Mouse (Mus musculus) left cerebral cortex, postnatal 25 days (tissue): Measurements from ENCODE around the gene Scarb1. TPM values are rescaled to one million over a fixed set of nuclear protein-coding genes. Genes with fewer than 3 reads are reported as not detected.
A peak's percentile ranks its signal among the peaks of the same experiment; 100 is the strongest.

Experiments
- DNase-seq, 2 experiments: peaks; one replicate each; pipeline ENCODE4 v3.0.0; 2022; ENCODE audit warnings: low spot score in 2 of 2, mixed read lengths in 1 of 2
- intact Hi-C: fragments of 180-260 bp; cut with DNase I; formaldehyde crosslinking; loops from one replicate; pipeline ENCODE4 v1.15.1; 2025
- total RNA-seq, 2 experiments: library from RNA; stranded (reverse); gene quantifications; 2 replicates each; pipeline ENCODE4 v1.2.3; 2021

Gene Scarb1
- total RNA-seq, 2 experiments from 2014 or later: 24.6 to 28.9 TPM

DNA sequence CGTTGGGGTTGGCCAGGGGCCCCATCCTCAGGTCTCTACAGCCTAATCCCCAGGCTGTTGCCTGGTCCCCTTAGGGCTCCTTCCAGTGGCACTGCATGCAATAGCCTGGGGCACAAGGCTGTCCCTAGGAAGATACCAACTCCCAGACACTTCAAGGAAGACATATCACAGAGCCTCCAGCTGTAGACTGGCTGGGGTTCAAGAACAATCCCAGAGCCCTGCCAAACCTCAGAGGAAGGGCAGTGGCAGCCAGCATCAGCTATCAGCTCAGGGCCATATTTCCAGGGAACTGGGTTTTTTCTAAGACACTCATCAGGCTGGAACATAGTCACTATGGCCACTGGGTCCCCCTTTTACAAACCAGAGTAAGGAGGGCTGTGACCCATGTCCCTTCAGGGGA is 25.8 kb downstream of the Scarb1 start:
- intact Hi-C loops: no loop called here
- no peak for DNase-seq

DNA sequence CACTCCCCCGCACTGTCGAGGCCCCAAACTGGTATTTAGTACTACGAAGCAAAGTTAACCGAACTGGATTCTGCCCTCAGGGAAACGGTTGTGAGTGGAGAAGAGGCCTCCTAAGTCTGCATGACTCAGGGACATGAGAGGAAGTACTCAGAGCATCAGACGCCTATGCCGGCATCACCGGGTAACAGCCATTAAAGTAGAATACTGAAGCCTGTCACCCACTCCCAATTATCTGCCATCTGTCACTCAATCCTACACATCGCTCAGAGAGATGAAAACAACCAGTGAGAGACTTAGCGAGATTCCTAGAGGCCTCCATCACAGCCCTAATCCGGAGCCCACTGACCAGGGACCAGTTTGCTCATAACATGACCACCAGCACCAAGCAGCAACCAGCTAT is 26.9 kb downstream of the Scarb1 start:
- DNase-seq: no peak

DNA sequence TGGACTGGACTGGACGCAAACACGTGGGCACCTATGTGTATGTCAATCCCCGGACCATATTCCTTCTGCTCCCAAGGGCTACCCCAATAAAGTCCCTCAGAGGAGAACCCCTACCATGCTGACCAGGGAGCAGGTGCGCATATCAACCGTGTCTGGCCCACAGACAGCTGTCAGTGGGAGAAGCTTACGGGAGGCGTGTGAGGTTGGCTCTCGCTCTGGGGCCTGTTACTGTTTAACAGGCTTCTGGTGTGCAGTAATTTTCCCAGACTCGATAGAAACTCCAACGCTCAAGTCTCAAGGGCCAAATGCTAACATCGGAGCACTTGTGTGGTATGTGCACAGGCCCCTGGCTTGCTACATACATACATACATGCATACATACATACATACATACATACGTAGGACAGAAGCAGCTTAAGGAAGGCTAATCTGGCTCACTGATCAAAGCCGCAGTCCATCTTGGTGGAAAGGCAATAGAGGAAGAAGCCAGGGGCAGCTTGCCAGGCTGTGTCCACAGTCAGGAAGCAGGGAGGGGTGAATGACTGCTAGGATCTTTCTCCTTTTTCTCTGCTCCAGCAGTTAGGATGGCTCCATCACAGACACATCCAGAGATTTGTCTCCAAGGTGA is 27.8 kb downstream of the Scarb1 start:
- DNase-seq: no peak
- intact Hi-C loops: no loop called here

More for the DNA sequence above, 26.9 kb downstream of the Scarb1 start:
- intact Hi-C loops: no loop called here

DNA sequence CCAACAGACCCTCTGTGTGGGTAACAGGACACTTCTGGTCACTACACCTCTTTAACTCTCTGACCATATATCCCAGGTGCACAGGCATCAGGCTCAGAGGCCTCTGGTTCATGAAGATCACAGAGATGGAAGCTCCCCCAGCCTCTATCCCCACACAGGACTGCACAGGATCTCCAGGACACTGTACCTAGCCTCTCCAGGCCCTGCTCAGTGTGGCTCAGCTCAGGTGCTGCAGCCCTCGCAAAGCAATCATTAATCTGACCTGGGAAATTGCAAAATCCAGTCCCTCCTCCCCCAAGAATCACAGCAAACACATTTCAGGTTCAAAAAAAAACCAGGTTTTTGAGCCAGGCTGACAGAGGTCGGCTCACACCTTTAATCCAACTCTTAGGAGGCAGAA is 29.9 kb downstream of the Scarb1 start:
- intact Hi-C loops: no loop called here
- no peak for DNase-seq

DNA sequence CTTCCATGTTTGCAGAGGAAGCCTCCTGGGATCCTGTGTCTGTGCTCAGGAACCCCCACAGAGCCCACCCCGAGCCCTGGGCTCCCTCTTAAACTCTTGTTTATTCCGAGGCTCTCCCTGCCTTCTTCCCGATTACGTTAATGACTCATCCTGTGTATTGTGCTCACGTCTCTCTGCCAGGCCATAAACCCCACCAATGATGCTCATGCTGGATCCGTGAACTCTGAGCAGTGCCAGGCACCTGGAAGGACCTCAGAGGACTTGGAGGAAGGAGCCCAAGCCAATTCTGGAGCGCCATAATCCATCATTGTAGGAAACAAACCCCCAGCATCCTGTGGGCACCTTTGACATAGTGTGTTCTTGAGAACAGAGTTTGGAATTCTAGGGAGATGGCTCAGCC is 31.7 kb downstream of the Scarb1 start:
- no peak for DNase-seq
- intact Hi-C loops: no loop called here

DNA sequence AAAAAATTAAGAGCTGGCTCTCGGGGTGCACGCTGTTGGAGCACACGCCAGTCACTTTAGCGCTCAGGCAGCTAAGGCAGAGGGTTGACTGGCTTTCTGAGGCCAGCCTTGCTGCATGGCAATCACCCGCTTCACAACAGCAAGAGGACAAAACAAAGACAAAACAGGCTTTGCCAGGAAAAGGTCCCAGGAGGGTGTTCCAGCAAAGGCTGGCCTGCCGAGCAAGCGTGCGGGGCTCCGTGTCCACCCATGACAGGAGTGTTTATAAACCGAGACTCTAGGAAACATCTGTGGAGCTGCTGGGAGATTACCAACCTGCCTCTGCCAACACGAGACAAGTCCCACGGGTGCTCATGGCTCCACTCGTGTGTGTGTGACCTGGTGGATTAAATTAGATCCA is 34.1 kb downstream of the Scarb1 start:
- intact Hi-C loops: no loop called here
- no peak for DNase-seq

DNA sequence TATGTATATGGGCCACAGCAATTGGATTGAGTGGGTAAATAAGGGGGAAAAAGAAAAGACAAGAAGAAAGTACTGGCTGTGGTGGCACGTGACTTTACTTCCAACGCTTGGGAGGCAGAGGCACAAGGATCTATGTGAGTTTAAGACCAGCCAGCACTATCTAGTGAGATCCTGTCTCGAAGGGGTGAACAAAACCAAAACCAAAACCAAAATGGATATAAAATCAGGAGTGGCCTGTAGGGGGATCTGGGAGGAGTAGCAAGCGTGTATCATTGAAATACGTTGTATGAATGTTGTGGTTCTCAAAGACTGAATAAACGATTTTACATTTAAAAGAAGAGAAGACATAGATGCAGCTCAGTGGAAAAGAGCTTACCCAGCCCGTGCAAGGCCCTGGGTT is 34.5 kb downstream of the Scarb1 start:
- DNase-seq: no peak
- intact Hi-C loops: no loop called here

DNA sequence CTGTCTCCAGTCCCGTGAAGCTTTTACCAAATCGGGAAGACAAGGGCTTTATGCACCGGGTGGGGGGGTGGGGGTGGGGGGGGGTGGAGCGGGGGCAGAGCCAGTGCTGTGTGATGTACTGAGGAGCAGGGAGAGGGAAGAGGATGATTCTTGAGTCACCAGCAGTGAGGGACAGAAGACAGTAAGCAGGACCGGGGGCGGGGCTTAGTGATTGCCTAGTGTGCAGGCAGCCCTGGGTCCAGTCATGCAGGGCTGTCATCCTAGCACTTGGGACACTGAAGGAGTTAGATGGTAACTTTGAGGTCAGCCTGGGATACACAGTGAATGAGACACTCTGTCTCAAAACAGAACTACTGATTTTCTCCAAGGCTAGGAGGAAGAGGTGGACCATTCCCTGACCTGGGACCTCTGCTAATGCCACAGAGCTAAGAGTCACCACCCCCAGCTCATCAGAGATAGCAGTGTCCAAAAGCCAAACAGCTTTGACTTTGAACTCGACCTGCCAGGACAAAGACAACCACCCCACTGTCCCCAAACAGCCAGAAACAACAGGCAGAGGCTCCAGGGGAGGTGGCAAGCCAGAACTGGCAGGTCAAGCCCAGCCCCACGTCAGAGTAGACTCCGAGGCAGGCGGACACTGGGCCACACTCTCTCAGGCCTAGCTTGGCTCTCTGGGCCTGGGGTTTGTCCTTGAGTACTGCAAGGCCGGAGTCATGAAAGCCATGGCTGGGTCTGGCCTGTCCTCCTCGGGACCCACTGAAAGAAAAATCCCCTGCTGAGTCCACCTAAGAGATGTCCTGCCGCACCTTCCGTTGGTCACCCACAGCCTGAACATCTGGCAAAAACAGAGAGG is 35.4 kb downstream of the Scarb1 start:
- DNase-seq: peak in 1 of 2 experiments; percentile 55

DNA sequence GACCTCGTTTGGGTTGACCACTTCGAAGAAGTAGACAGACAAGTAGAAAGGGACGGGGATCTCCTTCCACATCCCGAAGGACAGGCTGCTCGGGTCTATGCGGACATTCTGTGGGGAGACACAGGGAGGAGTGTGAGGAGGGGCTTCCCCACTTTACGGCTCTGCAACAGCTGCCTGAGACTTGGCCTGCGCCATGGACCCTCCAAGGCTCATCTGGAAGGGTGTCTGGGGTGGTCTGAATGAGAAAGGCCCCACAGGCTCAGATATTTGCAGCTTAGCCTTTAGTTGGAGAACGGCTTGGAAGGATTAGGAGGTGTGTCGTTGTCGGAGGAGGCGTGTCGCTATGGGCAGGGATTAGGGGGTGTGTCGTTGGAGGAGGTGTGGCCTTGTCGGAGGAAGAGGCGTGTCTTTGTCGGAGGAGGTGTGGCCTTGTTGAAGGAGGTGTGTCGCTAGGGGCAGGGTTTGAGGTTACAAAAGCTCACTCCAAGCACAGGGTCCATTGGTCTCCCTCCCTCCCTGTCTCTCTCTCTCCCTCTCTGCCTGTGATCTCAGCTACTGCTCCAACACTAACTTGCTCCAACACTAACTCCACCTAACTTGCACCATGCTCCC is 36.5 kb downstream of the Scarb1 start:
- intact Hi-C loops: no loop called here
- DNase-seq: no peak

More for the DNA sequence above, 35.4 kb downstream of the Scarb1 start:
- intact Hi-C loops: no loop called here

DNA sequence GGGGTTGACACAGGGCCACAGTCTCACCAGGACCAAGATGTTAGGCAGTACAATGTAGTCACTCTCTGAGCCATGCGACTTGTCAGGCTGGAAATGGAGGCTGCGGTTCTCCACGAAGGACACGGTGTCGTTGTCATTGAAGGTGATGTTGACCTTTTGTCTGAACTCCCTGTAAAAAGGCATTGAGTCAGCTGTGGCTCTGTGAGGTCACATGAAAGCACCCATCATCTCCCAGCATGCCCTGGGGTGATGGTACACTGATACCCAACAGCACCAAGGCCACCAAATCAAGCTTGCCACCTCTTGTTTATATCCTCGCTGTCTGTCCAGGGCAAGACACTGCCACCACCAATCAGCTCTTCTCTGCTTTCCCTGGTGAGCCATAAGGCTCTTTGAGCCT is 37.8 kb downstream of the Scarb1 start:
- intact Hi-C loops: no loop called here
- no peak for DNase-seq

DNA sequence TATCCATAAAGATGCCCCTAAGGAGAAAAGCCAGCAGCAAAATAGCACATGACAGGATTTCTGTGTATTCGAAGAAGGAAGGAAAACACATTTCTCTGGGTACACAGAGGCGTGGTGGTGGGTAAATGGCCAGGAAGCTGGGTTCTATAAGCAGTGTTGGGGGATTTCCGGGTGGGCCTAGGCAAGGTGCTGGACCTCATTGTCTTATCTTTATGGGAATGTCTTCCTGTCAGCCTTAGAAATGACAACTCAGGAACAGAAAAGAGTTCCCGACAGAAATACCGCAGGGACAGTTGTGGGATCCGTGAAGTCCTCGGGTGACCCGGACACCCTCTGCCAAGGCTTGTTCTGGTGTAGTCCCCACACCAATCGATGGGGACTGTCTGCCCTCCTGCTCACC is 42.7 kb downstream of the Scarb1 start:
- intact Hi-C loops: no loop called here
- no peak for DNase-seq

DNA sequence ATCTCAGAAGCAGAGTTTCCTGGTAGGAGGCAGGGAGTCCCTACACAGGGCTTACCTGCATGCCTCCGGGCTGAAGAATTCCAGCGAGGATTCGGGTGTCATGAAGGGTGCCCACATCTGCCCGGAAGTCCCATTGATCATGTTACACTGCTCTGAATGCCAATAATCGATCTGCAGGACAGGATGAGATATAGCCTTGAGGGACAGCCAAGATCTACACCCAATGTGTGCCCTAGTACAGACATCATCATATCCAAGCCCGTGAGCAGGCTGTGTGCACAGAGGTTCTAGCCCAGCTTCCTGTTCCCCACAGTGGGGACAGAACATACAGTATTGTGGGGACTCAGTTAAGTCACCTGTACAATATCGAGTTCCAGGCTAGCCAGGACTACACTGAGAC is 43.7 kb downstream of the Scarb1 start:
- intact Hi-C loops: no loop called here
- DNase-seq: no peak

DNA sequence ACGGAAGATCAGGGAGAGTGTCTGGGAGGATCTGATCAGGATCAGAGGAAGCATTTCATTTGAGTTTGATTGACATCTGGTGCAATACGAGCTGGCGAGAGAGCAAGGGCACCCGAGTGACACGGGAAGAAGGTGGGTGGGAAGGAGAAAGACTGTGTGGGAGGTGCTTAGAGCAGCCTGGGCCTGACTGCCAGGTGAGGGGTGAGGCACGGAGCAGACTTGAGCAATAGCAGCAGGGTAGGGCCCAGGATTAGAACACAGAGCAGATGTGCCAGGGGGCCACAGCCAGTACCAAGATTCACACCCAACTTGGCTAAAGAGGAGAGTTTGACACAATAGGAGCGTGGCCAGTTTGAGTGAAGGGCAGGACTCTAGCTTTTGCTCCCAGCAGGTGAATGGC is 47.9 kb downstream of the Scarb1 start:
- intact Hi-C loops: loop anchor here (5.0 kb wide), 1 partner anchor 64 kb away; no protein-coding TSS in a partner anchor
- no peak for DNase-seq

DNA sequence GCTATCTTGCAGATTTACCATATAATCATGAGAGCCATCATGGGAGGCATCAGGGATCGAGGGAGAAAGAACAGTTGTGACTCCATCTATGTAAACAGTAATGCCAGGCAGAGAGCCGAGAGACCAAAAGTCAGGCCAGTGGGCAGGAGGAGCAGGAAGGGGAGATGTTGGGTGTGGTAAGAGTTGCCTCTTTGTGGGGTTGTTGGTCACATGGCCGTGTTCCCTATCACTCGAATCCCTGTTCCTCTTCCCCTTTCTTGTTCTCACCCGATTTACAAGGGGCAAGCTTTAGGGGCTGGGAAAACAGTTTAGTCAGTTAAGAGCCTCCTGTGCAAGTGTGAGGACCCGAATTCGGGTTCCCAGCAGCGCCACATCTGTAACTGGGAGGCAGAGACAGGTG is 49.0 kb downstream of the Scarb1 start:
- intact Hi-C loops: loop anchor here (5.0 kb wide), 1 partner anchor 65 kb away; no protein-coding TSS in a partner anchor

DNA sequence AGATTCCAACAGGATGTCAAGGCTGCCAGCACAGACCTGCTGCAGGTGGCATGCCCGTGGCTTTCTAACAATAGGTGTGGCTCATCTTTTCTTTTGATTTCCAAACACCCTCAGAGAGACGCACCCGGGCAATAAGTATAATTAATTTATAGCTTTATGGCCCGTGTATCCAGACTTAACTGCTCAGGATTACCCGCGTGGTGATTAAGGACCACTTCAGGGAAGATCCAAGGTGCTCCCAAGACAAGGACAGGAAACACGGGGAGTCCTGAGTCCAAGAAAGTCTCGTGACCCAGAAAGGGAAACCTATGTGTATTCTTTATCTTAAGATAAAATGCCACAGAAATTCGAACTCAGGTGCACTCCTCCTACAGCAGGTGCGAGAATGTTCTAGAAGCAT is 49.5 kb downstream of the Scarb1 start:
- intact Hi-C loops: loop anchor here (5.0 kb wide), 1 partner anchor 66 kb away; no protein-coding TSS in a partner anchor
- no peak for DNase-seq

More for the DNA sequence above, 49.0 kb downstream of the Scarb1 start:
- no peak for DNase-seq

DNA sequence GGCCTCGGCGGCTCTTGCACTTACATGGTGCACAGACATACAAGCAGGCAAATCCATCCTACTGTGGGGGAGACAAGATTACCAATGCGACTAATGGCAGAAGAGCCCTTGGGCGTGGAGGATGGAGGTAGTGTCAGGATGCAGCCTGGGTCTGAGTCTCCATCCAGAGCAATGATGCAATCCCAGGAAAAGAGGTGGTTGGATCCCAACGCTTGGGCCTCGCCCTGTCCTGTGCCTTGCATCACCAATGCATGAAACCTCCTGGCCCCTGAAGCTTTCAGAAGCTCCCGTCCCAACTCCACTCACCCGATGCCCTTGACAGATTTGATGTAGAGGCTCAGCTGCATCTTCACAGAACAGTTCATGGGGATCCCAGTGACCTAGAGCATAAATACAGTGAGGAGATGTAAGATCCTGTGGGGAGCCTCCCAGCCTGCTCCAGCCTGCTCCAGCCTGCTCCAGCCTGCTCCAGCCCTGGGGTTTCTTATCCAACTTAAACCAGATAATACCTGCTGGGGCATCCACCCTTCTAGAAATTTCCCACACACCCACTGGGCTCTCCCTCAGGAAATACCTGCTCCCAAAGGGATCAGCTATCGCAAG is 53.7 kb downstream of the Scarb1 start:
- DNase-seq: no peak
- intact Hi-C loops: no loop called here

DNA sequence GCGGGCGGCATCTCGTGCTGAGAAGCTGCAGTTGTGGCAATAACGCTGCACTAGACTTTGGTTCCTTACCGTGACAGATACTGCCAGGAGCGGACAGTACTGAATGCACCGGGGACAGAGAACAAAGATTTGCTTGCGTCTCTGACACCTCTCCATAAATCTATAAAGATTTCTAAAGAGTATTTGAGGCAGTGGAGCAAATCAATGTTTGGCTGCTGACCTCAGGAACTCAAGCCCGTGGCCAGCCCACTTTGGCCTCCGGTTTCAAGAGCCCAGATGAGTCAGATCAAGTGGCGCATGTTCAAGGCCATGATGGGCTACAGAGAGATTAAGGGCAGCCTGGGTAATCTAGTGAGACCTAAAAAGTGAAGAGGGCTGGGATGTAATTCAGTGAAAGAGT is 54.8 kb downstream of the Scarb1 start:
- DNase-seq: no peak
- intact Hi-C loops: no loop called here

DNA sequence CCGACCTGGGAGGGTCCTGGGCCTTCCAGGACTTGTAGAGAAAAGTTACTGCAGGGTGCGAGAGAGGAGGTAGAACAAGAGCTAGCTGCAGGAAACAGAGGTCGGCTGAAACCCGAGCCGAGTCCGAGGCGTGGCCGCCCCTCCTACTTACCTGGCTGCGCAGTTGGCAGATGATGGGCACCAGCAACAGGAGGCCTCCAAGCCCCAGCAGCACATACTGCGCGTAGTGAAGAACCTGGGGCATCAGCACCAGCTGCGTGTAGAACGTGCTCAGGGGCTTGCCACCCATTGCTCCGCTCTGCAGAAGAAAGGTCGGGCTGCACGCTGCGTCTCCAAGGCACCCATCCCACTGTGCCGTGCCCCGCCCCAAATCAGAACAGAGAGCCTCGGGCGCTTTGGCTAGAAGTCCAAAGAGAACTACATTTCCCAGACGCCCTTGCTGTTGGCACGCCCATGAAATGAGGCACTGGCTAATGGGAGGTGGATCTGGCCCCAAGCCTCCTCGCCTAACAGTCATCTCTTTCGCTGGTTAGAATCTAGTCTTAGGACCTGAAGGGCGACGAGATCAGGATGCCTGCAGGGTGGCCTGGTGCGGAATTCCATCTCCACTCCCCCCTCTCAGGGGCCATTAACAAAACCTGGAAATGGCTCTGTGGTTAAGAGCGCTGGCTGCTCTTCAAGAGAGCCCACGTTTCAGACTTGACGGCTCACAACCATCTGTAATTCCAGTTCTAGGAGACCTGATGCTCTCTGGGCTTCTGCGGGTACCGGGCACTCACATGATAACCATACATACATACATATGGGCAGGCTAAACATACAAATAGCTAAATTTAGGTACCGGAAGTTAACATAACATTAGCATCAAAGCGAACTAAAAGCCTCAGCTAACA is 56.9 kb downstream of the Scarb1 start:
- peak; percentile 43 to 75 for DNase-seq
- intact Hi-C loops: no loop called here

DNA sequence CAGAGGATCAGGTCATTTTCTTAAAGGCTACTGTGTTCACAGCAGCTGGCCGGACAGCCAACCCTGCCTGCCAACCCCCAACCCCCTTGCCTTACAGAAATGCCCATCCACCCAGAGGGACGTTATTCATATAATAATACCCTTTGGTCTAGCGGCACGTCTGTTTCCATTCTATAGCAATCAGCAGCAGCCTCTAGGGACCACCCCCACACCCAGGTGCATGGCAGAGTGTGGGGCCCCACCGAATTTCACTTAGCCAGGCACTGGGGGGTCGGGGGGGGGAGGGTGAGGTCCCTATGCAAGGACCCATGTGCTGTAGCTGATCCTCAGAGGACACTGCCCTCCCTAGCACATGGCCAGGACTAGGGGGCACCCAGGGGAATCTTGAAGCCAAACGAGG is 61.7 kb downstream of the Scarb1 start:
- intact Hi-C loops: no loop called here
- DNase-seq: no peak
